Mouse (Mus musculus): ENCODE measurements around the gene Ocel1. TPM values are rescaled to one million over a fixed set of nuclear protein-coding genes. Genes with fewer than 3 reads are reported as not detected.
A peak's percentile ranks its signal among the peaks of the same experiment; 100 is the strongest.

Ocel1 gene
- total RNA-seq, 2 experiments from 2014 or later = 12.1 to 14.1 TPM

DNA sequence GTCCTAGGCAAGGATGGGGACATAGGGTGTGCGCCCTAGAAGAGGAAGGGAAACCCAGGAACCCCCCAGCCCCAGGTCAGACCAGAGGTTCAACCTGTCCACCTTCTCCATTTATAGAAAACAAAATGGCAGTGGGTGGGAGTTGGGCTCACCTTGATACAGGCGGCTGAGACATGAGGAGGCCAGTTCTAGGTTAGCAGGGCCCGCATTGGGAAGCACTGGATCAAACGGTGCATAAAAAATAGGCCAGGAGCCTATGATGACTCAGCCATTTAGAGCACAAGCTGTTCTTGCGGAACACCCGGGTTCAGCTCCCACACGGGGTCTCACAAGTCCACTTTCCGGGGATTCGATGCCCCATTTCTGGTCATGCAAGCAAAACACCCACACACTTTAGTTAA is 33.9 kb downstream of the Ocel1 start:
- no peak for DNase-seq

DNA sequence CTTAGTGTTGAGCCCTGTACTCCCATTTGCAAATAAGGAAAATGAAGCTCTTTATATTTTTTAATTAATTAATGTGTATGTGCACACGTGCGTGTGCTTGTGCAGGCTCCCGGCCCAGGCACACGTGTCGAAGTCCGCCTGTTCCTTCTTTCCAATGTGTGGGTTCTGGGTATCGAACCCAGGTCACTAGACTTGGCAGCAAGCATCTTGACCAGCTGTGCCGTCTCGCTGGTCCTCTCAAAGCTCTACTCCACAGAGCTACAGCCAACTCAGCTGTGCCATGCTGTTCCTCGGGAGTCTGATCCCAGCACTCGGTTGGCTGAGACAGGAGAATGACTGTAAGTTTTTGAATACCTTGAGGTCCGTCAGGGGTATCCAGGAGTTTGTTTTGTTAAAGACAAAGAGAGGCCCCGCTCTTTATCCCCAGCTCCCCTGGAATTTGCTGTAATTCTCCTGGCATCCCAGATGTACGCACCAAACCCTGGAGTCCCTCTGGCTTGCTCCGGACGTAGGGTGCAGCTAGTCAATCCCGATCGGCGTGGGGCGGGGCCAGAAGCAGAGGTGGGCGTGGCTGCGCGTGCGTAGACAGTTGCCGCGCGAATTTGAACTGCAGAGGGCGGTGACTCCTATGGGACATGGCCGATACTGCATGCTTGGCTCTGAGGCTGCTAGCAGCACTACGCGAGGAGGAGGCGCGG is 34.5 kb downstream of the Ocel1 start, which contains the start of gene Ankle1:
Ankle1 (plus strand) TSS at position 610 of the 698 bp plus-strand sequence.
- DNase-seq = peak; percentile 90

DNA sequence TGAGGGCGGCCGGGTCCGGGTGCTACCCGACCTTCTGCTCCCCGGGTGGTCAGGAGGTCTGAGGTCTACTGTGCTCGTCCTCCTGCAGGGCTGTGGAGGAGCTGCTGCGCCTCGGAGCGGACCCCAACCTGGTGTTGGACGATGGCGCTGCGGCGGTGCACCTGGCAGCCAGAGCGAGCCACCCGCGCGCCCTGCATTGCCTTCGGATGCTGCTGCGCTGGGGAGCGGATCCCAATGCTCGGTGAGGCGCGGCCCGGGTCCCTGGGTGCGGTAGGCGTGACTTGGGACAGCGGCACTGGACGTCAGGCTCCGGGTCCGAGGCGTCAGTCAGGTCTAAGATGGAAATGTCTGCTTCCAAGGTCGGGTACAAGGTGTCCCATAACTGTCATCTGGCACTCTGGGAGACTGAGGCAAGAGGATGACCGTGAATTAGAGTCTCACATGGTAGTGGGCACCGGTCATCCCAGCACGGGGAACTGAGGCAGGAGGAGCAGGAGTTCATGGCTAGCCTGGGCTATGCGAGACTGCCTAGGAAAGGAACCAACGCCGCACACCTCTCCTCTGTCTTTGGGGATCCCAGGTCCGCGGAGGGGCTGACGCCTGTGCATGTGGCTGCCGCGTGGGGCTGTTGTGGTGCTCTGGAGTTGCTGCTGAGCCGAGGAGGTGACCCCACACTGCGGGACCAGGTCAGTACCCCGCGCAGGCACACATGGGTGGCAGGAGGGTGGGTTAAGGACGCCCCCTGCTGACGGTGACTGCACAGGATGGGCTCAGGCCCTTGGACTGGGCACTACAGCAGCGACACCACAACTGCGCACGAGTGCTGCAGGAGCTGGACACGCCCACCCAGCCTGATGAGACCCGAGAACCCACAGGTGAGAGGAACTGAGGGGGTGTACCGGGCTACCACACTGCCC is 35.3 kb downstream of the Ocel1 start:
- DNase-seq = no peak

- no peak for DNase-seq
These were observed 36.3 kb downstream of the Ocel1 start for GRCm38 (mm10) chr8:71407441-71407840.

DNA sequence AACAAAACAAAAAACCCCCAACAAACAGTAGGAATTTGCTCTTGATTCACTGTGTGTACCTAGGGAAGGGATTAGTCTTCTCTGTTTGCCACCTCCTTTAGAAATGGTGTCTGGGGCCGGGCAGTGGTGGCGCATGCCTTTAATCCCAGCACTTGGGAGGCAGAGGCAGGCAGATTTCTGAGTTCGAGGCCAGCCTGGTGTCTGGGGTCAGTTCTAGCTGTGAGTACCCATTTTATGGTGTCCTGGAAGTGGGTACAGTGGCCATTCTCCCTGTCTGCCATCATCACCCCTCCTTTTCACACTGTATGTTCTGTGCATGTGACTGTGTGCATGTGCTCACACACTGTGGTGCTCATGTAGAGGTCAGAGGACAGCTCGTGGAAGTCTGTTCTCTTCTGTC is 37.1 kb downstream of the Ocel1 start:
- DNase-seq = no peak

DNA sequence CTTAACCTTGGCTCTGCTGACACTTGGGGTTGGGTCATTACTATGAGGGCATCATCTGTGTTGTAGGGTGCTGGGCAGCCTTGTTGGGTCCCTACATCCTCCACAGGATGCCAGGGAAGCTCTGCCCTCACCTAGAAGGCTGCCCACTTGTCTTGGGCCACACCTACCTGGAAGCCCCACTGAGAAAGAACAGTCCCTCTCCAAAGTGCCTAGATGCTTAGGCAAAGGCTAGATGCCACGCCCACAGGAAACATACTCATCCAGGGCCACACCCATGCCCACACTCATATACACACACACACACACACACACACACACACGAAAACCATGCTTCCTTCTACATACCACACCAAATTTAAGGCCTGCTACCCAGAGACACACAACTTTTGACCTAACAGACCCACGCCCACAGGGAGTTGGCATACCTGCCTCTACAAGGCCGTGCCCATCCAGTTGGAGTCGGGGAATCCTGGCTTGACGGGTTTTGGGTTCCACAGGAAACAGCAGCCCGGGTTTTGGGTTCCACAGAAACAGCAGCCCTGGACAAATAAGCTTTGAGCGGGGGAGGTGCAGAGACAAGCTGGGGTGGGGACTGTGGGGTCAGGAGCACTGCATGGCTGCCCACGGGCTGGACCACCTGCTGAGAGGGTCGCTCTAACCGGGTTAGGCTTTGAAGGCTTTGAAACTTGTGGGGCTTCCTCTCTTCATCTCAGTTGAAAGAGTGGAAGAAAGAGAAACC is 40.6 kb downstream of the Ocel1 start:
- DNase-seq = no peak

DNA sequence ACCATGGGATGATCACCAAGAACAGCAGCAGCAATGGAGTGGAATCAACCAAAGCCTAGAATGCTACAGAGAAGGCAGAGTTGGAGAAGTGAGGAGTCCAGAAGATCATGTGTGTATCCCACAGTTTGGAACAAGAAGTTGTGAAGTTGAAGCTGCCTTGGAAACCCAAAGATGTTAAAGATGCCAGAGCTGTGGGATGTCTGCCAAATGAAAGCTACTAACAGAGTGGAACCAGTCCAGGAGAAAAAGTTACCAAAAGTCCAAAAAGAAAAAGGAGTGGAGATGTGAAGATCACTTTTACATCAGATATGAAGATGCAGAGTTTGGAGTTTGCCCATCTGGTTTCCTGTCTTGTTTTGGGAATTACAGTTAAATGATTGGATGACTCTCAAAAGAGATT is 51.0 kb downstream of the Ocel1 start:
- no peak for DNase-seq

Other genes starting within 250 kb of the Ocel1 start
- gene Myo9b, start 98.6 kb upstream of the Ocel1 start, total RNA-seq (2021) = 10 to 100 TPM; 32.9 to 36.4 TPM
- 1 to 10 TPM; 7.8 to 9.9 TPM for gene Haus8, start 98.4 kb upstream of the Ocel1 start, total RNA-seq (2021)
- gene Use1, start 4.5 kb upstream of the Ocel1 start, total RNA-seq (2021) = 100 to 1,000 TPM; 105 to 108 TPM
- 10 to 100 TPM; 42.6 to 47.1 TPM for gene Nr2f6, start 10.7 kb downstream of the Ocel1 start, total RNA-seq (2021)
- 1 to 10 TPM; 3.6 to 5.1 TPM for gene Ushbp1, start 24.5 kb downstream of the Ocel1 start, total RNA-seq (2021)
- gene Babam1, start 25.6 kb downstream of the Ocel1 start, total RNA-seq (2021) = 10 to 100 TPM; 92.1 to 93.4 TPM
- under 1 TPM; 0.27 to 0.46 TPM for gene Ankle1, start 34.7 kb downstream of the Ocel1 start, total RNA-seq (2021)
- gene Abhd8, start 92.4 kb downstream of the Ocel1 start, total RNA-seq (2021) = 100 to 1,000 TPM; 274 to 278 TPM
- gene Mrpl34, start 93.7 kb downstream of the Ocel1 start, total RNA-seq (2021) = 10 to 100 TPM; 49.6 to 52.1 TPM
- 10 to 100 TPM; 87.6 to 93.5 TPM for gene Dda1, start 97.9 kb downstream of the Ocel1 start, total RNA-seq (2021)
- gene Ano8, start 114.7 kb downstream of the Ocel1 start, total RNA-seq (2021) = 10 to 100 TPM; 54.3 to 55.1 TPM
- 10 to 100 TPM; 31.7 to 33.3 TPM for gene Gtpbp3, start 116.8 kb downstream of the Ocel1 start, total RNA-seq (2021)
- 1 to 10 TPM; 6.3 to 6.7 TPM for gene Plvap, start 140.5 kb downstream of the Ocel1 start, total RNA-seq (2021)
- not detected for gene Ccdc194, start 154.4 kb downstream of the Ocel1 start, total RNA-seq (2021)
- gene Bst2, start 166.2 kb downstream of the Ocel1 start, total RNA-seq (2021) = 1 to 10 TPM; 3.0 to 5.8 TPM
- 10 to 100 TPM; 30.1 to 34.7 TPM for gene Mvb12a, start 171.6 kb downstream of the Ocel1 start, total RNA-seq (2021)
- gene Tmem221, start 187.6 kb downstream of the Ocel1 start, total RNA-seq (2021) = not detected
- gene Nxnl1, start 195.3 kb downstream of the Ocel1 start, total RNA-seq (2021) = not detected
- gene Slc27a1, start 197.6 kb downstream of the Ocel1 start, total RNA-seq (2021) = 100 to 1,000 TPM; 109 to 123 TPM
- 10 to 100 TPM; 31.0 to 35.8 TPM for gene Pgls, start 220.9 kb downstream of the Ocel1 start, total RNA-seq (2021)
- 1 to 10 TPM; 3.7 to 4.5 TPM for gene Fam129c, start 226.3 kb downstream of the Ocel1 start, total RNA-seq (2021)
- 10 to 100 TPM; 52.3 to 55.6 TPM for gene Colgalt1, start 239.7 kb downstream of the Ocel1 start, total RNA-seq (2021)

Measured in layer of hippocampus, postnatal 36 days (tissue).